Mouse (Mus musculus) heart, postnatal 0 days (tissue): Measurements from ENCODE around the gene Dhrs4. TPM values are rescaled to one million over a fixed set of nuclear protein-coding genes. Genes with fewer than 3 reads are reported as not detected.

ENCODE experiments used
- ATAC-seq: fragments of 200-750 bp; cut with Nextera tagmentation; 2 replicates; pipeline ENCODE4 v1.8.0; 2017; ENCODE audit warnings: low read depth, moderate number of reproducible peaks, moderate library complexity; ENCODE audit not compliant: insufficient read depth
- DNase-seq: peaks from one replicate; pipeline ENCODE4 v3.0.0-alpha.2; 2016; ENCODE audit warnings: low spot score
- H3K27ac ChIP-seq: fragments of 300-500 bp; sonication (generic); 2 replicates; pipeline ENCODE4 v1.5.1; 2014; ENCODE audit warnings: low read depth, mild to moderate bottlenecking
- H3K27me3 ChIP-seq: fragments of 300-500 bp; sonication (generic); 2 replicates; pipeline ENCODE4 v1.6.1; 2014; ENCODE audit warnings: low read length, mixed read lengths; ENCODE audit not compliant: control insufficient read depth, insufficient read depth
- H3K36me3 ChIP-seq: fragments of 300-500 bp; sonication (generic); replicated peaks from 2 replicates; pipeline ENCODE4 v1.6.1; 2014; ENCODE audit warnings: low read length, mixed read lengths; ENCODE audit not compliant: control insufficient read depth, insufficient read depth
- H3K4me1 ChIP-seq: fragments of 300-500 bp; sonication (generic); 2 replicates; pipeline ENCODE4 v1.6.1; 2014; ENCODE audit warnings: antibody characterized with exemption; ENCODE audit not compliant: control insufficient read depth, insufficient read depth
- H3K4me2 ChIP-seq: fragments of 300-500 bp; sonication (generic); 2 replicates; pipeline ENCODE4 v1.6.1; 2014; ENCODE audit warnings: low read depth, mild to moderate bottlenecking, low read length, moderate library complexity
- H3K4me3 ChIP-seq: fragments of 300-500 bp; sonication (generic); 2 replicates; pipeline ENCODE4 v1.5.1; 2014; ENCODE audit warnings: low read depth, low read length
- H3K9ac ChIP-seq: fragments of 300-500 bp; sonication (generic); replicated peaks from 2 replicates; pipeline ENCODE4 v1.6.1; 2014; ENCODE audit warnings: low read depth, low read length, mixed read lengths
- H3K9me3 ChIP-seq: fragments of 300-500 bp; sonication (generic); replicated peaks from 2 replicates; pipeline ENCODE4 v1.6.1; 2016; ENCODE audit warnings: low read length; ENCODE audit not compliant: control insufficient read depth
- CTCF ChIP-seq: IDR thresholded peaks from 2 replicates; pipeline ENCODE4 v1.5.1; 2016; ENCODE audit warnings: antibody characterized with exemption, control low read depth, low read depth
- EP300 ChIP-seq: IDR thresholded peaks from 2 replicates; pipeline ENCODE4 v1.6.1; 2016; ENCODE audit warnings: antibody characterized with exemption, low read depth
- WGBS: fragments of 180-500 bp; shearing (Covaris S2); extraction: QIAGEN DNeasy Blood & Tissue Kit; methylation state at CpG from one replicate; pipeline ENCODE4 v1.1.7; 2014; 5-methylcytosine and 5-hydroxymethylcytosine counted together
- polyA plus RNA-seq: library from polyadenylated mRNA; unstranded; fragments of >200 nt; fragmentation: Nextera tagmentation; extraction: Ambion mirVana; gene quantifications from 2 replicates; pipeline ENCODE4 v1.2.1, GENCODE M21; 2015
- total RNA-seq: library from RNA; depleted of rRNA; stranded (reverse); fragments of >200 nt; gene quantifications from 2 replicates; pipeline ENCODE4 v1.2.3, GENCODE M21; 2014; ENCODE audit warnings: low replicate concordance

Dhrs4 gene
- total and polyA plus RNA-seq, 2 experiments from 2014 or later, result 48.8 to 83.3 TPM

DNA sequence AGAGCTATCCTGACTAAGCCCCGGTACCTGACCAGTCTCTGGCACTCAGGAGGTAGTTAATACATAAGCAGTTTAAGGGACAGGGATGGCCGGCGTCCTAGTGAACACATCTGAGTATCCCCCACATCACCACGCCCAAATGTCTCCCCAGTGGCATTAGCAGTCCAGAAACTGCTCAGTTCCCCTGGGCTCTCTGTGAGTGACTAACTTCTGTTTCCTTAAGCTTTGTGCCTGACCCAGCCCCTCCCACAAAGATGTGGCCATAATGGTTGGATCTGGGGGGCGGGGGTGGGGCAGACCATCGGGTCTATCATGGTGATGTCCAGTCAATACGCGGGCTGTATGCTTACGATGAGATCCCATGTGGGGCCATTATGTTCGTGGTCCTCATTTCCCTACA, 31.0 kb downstream of the Dhrs4 start:
- TF ChIP-seq EP300 (no peak), CTCF (no peak)
- Histone ChIP-seq H3K27me3 (peaks cover 23% of the 10 kb centered on the region), H3K27ac (no peak overlapping the region), H3K4me1 (peaks cover 5% of the 10 kb centered on the region; the same call in 1 of the 2 replicates), H3K9ac (no peak overlapping the region), H3K4me3 (no peak overlapping the region), H3K4me2 (no peak overlapping the region), H3K36me3 (no peaks in the 10 kb centered on the region), H3K9me3 (no peaks in the 10 kb centered on the region)
- DNase-seq, result no peak
- 79% methylated on average over 10 of the region's 10 CpGs for WGBS
- ATAC-seq, result no peak

DNA sequence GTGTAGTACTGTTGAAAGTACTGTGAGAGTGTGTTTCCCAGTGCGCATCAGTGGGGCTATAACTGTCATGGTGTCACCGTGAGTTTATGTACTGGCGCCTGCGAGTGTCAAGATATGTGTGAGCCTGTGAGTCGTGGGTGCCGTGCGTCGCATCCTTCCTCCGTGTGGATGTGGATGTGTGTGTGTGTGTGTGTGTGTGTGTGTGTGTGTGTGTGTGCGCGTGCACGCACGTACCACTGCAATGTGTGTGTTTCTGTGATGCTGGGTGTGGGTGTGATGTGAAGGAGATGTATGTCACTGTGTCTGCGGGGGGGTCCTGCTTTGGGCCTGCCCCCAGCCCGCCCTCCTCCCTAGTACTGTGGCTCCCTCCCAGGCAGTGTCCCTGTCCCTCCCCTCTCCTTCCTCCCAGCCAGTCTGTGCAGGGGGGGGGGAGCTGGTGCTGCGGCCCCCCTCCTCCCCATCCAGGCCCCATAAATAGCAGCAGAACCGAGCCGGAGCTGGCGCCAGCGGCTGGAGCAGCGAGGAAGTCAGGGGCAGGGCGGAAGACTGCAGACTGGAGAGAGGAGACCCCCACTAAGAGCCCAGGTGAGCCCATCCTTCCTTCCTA, 31.7 kb downstream of the Dhrs4 start, which contains the start of gene Cpne6:
TSS of gene Cpne6 (plus strand) at position 321 of the 607 bp plus-strand sequence.
- no peak for ATAC-seq
- Histone ChIP-seq H3K27me3 (peaks cover 23% of the 10 kb centered on the region), H3K9me3 (no peaks in the 10 kb centered on the region), H3K4me3 (no peak within 1 kb of the TSS), H3K36me3 (no peaks in the 10 kb centered on the region), H3K27ac (no peak within 1 kb of the TSS), H3K9ac (no peak within 1 kb of the TSS), H3K4me1 (peaks cover 5% of the 10 kb centered on the region; the same call in 1 of the 2 replicates), H3K4me2 (no peak within 1 kb of the TSS)
- TF ChIP-seq CTCF, result no peak
- no peak for TF ChIP-seq EP300
- no peak for DNase-seq
- WGBS, result 52% methylated on average over 21 of the region's 22 CpGs

DNA sequence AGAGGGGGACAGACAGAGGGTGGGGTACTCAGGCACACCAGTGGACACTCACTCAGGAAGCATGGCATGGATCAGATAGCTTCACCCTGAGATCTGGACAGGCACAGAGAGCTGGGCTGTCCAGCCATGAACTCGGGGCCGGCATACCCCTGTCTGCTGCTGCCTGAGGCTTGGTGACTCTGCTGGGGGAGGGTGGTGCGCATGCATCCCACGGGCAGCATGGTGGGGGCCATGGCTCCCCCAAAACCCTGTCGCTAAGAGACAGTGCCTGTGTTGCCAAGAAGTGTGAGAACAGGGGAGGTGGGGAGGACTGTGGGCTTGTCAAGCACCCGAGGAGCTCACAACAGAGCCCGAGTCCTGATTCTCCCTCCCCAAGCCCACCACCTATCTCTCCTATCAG, 32.5 kb downstream of the Dhrs4 start:
- Histone ChIP-seq H3K27me3 (peaks cover 23% of the 10 kb centered on the region), H3K9me3 (no peaks in the 10 kb centered on the region), H3K27ac (no peak overlapping the region), H3K4me2 (no peak overlapping the region), H3K4me1 (peaks cover 5% of the 10 kb centered on the region; the same call in 1 of the 2 replicates), H3K36me3 (no peaks in the 10 kb centered on the region), H3K9ac (no peak overlapping the region), H3K4me3 (no peak overlapping the region)
- DNase-seq, result no peak
- ATAC-seq, result 0 out of 2 replicates have a peak, but pooled peaks have one; percentile 8
- WGBS, result 27% methylated on average over 7 of the region's 7 CpGs
- TF ChIP-seq EP300, result no peak
- no peak for TF ChIP-seq CTCF

DNA sequence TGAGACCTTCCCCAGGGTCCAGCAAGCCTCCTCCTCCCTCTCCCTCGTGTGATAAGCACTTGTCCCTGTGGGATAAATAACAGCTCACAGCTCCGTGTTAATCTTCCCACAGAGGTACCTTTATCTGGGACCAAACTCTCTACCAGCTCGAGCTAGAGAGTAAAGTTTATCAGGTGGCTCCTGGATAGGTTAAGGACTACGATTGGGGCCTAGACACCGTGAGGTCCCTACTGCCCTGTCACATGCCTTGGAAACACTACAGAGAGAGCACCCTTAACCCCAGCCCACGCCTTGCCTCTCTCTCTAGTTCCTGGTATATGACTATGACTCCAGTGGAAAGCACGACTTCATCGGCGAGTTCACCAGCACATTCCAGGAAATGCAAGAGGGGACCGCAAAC, 35.4 kb downstream of the Dhrs4 start:
- DNase-seq, result no peak
- Histone ChIP-seq H3K36me3 (no peaks in the 10 kb centered on the region), H3K9me3 (no peaks in the 10 kb centered on the region), H3K4me1 (peaks cover 5% of the 10 kb centered on the region; the same call in 1 of the 2 replicates), H3K27ac (no peak overlapping the region), H3K4me2 (no peak overlapping the region), H3K4me3 (no peak overlapping the region), H3K27me3 (peaks cover 40% of the 10 kb centered on the region), H3K9ac (no peak overlapping the region)
- no peak for ATAC-seq
- no peak for TF ChIP-seq CTCF
- TF ChIP-seq EP300, result no peak
- WGBS, result 35% methylated on average over 10 of the region's 10 CpGs

DNA sequence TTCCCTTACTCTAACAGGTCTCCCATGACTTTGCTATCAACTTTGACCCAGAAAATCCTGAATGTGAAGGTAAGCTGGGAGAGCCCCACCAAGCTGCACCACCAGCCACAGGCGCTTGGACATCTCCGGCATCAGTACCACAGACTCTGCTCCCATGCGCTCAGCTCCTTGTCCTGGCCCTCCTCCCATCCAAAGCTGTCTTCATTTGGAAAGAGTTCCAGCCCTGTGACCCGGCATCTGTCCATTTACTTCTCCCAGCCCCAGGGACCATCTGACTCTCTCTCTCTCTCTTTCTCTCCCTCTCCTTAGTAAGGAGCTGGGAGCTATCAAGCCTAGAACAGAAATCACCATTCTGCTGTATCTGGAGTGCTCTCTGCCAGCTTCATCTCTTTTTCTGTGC, 37.3 kb downstream of the Dhrs4 start:
- H3K9ac ChIP-seq, result no peak overlapping the region
- H3K27ac ChIP-seq, result no peak overlapping the region
- no peaks in the 10 kb centered on the region for H3K36me3 ChIP-seq
- no peak overlapping the region for H3K4me2 ChIP-seq
- no peaks in the 10 kb centered on the region for H3K9me3 ChIP-seq
- 87% methylated on average over 4 of the region's 4 CpGs for WGBS
- H3K27me3 ChIP-seq, result peaks cover 55% of the 10 kb centered on the region
- no peak for TF ChIP-seq EP300
- no peak for TF ChIP-seq CTCF
- ATAC-seq (no peak), DNase-seq (no peak)
- no peak overlapping the region for H3K4me3 ChIP-seq
- H3K4me1 ChIP-seq, result no peaks in the 10 kb centered on the region

DNA sequence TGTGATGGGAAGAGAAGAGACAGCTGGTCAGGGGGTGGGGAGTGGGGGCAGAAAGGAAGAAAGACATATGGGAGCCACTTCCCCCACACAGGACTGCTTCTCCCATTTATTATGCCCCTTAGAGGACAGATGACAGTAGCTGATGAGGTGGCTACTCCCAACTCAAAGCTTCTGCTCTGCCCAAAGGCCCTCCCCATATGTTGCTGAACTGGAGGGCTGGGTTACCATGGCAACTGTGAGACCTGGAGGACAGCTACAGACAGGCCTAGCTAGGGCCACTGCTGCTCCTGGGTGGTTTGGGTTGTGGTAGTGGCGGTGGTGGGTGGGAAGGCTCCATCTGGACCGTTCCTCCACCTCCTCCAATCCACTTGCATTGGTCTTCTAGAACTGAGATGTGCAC, 40.3 kb downstream of the Dhrs4 start:
- Histone ChIP-seq H3K4me1 (no peaks in the 10 kb centered on the region), H3K4me3 (no peak overlapping the region), H3K9ac (no peak overlapping the region), H3K9me3 (no peaks in the 10 kb centered on the region), H3K27me3 (peaks cover 65% of the 10 kb centered on the region), H3K36me3 (no peaks in the 10 kb centered on the region), H3K4me2 (no peak overlapping the region), H3K27ac (no peak overlapping the region)
- TF ChIP-seq EP300 (no peak), CTCF (no peak)
- DNase-seq (no peak), ATAC-seq (no peak; the same call in 1 of the 2 replicates)
- WGBS, result 55% methylated on average over 2 of the region's 2 CpGs
